Mouse (Mus musculus) frontal cortex, postnatal 10 days (tissue): ENCODE measurements at regions not wholly inside any gene's neighbourhood (a gene's known extent, or its start where the extent isn't known, plus 50 kb on each side); places are given as distances from the start of the nearest gene placed in this dataset.
A peak's percentile ranks its signal among the peaks of the same experiment; 100 is the strongest.

Source experiments
- DNase-seq, 2 experiments: peaks; one replicate each; pipeline ENCODE4 v3.0.0; 2022; ENCODE audit warnings: low spot score in 2 of 2, mixed read lengths in 1 of 2

DNA sequence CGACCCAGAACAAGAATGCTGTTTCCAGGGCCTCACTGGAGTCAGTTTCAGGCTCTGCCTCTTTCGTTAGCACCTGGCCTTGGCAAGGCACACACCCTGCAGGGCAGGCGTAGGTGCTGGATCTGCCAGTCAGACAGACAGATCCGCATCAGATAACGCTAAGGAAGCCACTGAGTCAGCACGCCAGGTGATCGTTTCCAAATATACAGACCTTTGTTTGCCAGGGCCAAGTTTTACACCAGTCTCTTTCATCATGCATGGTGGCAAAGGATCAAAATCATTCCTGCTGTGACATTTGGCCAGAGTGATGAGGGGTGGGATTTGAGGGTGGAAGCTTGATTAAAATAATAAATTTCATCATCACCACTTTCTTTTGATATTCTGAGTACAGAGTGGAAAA is 411.0 kb downstream of the Ofcc1 start:
- DNase-seq, result no peak

DNA sequence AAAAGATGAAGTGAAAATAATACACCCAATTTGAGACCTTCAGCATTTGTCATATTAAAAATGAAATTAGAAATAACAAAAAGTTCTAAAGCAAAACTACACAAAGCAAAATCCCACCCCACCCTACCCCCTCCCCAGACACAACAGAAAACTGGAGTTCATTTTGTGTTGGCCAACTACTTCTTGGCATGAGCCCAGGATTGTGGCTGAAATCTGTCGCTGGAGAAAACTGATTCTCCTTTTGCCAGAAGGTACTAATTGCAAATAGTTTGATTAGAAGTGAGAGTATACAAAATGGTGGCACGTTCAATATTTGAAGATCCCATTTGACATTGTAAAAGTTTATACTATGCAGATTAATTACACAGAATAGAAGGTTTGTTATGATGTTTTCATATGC is 426.0 kb downstream of the Ofcc1 start:
- DNase-seq, result no peak

DNA sequence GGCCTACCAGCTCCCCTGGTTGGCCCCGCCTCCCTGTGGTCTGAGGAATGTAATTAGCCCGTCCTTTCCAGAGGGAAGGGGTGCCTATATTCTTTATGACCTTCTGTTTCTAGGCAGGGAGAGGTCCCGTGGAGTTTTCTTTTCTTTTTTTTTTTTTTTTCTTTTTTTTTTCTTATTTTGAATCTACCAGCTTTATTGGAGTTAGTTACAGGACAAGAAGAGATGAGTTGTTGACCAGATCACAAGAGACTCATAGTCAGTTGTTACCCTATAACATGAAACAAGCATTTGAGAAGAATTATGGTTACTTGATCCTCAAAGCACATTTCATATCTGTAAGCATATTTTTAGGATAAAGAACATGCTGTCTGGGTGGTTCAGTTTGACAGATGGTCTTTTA is 429.8 kb downstream of the Ofcc1 start:
- DNase-seq, result no peak

DNA sequence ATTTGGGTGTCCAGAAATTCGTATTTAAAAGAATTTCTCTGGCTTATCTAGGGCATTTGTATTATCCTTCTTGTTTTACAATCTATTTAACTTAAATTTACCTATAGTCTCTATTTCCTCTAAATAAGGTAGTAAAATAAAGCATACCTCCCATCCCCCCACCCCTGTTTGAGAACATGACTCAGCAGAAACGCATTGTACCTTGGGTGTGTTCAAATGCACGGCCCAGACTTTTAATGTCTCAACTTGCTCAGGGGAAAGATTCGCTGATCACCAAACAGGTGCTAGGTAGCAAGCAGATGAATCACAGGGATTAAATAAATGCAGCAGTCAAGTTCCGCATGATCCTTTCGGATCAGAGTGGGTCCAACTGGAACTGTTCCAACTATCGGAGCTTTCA is 432.7 kb downstream of the Ofcc1 start:
- no peak for DNase-seq

DNA sequence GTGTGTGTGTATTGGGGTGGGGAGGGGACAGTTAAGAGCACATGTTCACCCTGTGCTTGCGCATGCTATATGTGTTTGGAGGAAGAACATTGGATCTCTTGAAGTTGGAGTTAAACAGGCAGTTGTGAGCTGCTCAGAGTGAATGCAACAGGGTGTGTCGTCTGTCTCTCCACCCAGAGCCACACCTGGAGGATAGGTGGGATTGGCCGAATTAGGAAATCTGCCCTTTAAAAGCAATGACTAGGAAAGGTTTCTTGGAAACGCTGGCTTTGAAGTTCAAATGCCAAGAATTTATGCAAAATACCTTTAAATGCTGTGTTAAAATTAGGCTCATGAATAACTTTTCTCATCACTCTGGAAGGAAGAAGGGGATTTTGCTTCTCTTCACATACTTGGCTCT is 436.9 kb downstream of the Ofcc1 start:
- DNase-seq, result no peak

DNA sequence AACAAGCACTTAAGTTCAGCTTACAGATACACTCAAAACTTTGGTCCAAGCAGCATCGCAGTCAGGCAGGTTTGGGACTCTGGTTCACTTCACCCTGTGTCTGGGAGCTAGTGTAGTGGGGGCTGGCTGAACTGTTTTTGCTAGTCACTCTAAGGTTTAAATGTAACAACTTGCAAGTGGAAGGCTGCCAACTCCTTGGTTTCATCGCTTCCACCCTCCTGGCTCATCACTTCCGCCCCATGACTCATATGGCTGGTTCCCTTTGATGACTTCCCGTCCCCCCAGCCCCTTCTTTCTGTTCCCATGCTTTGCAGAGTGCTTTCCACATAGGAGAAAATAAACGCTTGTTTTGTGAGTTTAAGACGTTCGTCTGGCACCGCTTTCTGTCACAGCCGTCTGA is 438.1 kb downstream of the Ofcc1 start:
- peak in 1 of 2 experiments; percentile 11 for DNase-seq

DNA sequence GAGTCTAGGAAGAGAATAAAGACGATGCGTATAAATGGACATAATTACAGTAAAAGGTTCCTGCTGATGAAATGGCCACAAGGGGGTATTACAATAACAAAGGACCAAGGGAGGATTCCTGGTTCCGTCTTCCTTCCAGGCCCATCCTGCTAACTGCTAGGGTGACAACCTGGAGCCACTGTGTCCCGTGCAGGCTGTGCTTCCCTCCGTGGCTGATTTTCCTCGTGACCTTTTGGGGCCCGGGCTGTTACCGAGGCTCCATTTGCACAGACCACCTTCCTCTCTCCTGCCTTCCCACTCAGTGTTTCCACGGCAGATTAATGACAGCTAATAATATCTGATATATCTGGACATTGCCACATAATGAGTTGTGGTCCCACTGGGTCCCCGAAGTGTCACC is 453.5 kb downstream of the Ofcc1 start:
- DNase-seq, result no peak

DNA sequence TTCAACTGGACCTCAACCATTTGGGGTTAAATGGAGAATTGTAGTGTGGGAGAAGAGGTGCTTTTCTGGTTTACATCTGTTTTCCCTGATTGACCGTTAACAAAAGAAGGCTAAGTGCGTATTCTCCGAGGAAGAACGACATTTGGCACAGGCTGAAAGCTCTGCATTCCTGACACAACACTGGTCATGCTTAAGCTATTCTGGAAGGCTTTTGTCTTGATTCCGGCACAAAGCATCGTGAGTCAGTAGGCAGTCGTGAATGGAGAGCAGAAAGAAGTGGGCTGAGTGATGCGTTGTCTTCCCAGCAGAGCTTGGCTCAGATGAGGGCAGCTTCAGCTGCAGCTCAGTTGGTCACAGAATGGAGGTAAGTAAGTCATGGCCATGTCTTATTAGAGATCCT is 457.0 kb downstream of the Ofcc1 start:
- peak in 1 of 2 experiments; percentile 7 for DNase-seq

DNA sequence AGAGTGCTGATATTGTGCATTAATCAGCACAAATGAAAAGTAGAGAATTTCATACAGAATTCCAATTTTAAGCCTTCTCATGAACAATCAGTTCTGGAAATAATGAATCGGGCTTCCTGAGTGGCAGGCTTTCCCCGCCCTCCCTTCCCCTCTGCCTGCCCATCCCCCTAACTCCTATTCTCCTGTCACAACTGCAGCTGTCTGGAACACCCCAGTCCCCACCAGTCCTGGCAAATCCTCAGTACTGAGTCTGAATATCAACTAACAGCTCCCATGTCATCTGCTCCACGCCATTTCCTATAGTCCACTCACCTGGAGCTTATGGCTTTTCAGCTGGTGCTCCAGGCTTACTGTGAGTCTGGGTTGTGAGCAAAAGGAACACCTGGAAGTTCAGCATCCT is 457.9 kb downstream of the Ofcc1 start:
- DNase-seq, result no peak

DNA sequence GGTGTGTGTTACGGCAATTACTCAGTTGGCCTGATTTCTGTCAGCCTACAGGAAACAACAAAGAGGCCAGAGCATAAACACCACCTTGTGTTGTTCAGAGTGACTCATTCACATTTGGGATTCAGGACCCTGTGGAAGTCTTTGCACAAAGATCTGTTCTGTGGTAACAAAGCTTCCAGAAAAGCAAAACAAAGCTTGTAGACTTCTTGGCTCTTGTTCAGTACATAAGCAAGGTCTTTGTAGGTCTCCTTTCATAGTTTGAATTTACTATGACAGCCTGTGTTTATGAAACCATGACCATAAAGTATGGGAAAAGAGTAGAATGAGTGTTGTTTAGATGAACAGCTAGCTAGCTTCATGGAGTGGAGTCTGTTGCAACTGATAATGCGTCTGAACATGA is 461.9 kb downstream of the Ofcc1 start:
- no peak for DNase-seq

DNA sequence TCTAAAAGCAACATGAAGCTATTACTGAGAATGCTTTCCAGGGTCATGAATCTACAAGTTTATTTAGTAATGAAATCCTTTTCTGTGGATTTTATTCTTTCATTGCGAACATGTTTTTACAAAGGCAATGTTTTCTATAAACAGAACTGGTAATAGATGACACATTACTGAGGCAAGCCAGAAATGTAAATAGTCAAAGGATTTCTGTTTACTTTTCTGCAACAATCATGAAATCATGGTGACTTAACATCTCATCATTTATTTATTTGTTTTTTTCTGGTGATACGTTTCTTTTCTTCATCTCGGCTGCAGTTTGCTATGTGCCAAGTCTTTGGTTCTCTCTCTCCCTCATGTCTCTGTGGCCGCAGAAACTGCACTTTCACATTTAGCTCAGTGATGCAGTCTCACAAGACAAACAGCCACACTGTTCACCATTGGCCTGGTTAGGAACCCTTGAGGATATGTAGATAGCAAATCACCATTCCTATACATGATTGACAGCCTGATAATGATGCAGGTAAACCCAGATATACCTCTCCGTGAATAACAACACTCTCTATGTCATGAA is 462.8 kb downstream of the Ofcc1 start:
- no peak for DNase-seq

DNA sequence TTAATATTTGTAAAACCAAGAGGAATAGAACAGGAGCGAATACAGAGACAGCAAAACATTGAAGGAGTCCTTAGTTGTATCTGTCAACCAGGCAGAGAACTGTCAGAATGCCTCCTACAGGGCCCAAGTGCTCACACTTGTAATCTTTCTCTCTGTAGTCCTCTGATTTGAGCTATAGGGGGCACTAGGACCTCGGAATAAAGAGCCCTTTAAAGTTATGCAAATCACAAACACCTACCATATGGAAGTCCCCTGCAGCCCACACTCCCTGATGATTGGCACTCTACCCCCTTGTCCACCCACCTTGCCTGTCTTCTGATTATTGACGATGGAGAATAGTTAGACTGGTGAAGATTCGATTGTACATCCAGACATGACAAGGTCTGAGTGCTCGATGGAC is 467.1 kb downstream of the Ofcc1 start:
- no peak for DNase-seq

DNA sequence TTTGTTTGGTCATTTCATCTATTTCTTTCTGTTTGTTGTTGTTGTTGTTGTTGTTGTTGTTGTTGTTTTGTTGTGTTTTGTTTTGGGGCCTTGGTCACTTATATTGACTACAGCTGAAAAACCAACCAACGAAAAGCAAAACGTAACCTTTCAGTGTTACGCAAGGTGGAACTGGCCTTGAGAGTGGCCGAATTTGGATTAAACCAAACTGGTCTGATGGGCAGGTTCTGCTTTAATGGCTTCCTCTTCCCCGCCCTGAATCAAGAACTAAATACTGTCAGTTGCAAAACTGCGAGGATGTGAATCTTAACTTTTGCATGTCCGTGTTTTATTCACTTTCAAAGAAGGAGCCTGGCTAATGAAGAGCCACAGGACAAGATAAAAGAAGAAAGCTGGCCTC is 480.2 kb downstream of the Ofcc1 start:
- no peak for DNase-seq

DNA sequence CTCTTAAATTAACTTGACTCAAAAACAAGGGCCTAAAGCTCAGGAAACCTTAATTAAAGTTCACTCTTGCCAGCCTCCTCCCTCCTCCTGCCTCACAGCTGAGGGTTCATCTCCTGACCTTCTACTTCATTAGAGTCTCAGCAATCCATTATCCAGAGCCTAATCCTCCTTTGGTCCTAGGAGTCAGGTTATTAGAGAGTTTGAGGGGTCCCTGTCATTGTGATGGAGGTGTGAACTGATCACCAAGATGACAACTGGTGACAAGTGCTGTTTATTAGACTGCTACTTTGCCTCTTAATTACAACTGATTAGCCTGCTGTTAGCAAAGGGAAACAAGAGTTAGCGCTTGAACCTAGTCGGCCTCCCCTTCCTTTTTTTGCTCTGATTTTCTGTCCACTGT is 481.1 kb downstream of the Ofcc1 start:
- no peak for DNase-seq

DNA sequence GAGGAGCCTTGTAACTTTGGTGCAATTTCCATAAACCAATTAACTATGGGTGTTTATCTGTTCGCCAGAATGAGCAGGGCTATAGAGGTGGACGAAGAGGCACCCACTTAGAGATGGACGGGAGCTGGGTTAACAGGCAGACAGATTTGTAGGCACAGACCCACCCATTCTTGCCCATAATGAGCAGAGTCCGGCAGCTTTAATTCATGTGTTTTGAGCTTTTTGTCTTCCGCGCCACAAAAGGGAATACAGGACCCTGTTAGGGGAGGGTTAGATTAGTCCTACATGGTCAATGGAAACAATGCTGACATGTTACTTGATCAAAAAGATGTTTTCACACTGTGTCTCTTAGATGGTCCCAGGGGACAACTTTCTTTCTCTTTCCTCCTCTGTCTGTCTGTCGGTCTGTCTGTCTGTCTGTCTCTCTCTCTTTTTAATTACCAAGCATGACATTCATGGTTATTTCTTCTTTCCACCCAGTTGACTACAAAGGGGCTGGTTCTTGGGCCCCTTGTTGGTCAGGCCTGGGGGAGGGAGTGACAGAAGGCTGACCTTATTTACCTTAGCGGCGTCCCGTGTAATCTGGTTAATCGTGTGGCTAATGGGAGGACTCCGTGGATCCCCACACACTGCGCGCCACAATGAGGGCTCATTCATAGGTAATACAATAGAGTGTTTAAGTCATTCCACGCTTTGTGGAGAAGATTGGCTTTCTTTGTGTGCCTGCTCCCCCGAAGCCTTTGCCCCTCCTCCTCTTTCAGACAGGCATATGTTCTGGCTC is 483.7 kb downstream of the Ofcc1 start:
- DNase-seq, result no peak

DNA sequence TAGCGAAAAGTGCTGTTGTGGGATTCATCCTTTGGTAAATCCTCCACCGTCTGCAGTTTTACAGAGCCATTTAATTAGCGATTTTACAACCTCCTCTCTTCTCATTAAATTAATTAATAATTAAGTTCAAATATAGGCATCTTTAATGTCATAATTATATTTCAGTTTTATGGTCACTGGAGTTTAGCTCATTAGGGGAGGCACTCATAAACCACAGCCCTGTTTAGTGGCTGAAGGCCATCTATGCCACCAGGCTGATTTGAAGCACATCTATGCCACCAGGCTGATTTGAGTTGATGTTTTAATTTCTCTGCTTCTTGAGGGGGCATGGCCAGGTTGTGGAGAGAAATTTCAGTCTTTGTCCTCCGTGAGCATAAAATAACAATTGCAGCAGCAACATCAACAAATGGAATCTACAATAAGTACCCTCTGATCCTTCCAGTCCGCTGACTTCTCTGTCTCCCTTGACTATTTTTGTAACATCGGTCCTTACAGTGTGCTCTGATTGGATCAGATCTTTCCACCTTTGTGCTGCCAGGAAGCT is 508.9 kb downstream of the Ofcc1 start:
- no peak for DNase-seq

DNA sequence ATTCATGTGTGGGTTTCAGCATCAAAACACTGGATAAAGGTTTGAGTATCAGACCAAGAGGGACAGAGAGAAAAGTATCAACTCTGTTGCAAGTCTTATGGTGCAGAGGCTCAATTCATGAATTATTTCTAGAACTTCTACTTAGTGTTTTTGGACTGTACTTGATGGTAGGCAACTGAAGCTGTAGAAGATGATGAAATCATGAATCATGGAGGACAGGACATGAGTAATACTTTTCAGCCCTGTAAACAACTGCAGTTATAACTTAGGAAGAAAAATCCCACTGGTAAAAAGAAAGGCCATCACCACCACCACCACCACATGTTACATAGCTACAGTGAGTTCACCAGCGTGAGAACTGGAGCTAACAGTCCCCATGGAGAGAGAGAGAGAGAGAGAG is 511.9 kb downstream of the Ofcc1 start:
- no peak for DNase-seq

DNA sequence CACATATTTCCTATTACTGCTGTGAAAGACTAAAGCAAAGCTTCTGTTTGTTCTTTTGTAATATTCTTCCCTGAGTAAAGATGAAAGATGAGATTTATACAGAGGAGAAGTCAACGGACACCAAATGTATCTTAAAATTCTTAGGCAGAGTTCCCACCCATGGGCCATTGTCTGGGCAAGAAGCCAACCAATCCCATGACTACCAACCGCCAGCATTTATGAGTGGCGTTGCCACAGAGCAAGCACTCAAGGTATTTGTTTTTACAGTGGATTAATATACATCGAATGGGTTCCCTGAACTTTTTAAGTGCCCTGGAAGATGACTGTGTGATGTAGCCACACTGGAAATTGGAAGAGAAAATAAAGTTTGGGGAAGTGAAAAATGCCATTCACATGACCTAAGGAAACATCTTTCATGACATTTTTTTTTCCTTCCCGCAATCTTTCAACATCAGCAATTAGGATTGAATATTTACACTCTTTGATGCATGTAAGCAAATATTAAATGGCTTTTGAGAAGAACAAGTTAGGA is 525.1 kb downstream of the Ofcc1 start:
- no peak for DNase-seq

DNA sequence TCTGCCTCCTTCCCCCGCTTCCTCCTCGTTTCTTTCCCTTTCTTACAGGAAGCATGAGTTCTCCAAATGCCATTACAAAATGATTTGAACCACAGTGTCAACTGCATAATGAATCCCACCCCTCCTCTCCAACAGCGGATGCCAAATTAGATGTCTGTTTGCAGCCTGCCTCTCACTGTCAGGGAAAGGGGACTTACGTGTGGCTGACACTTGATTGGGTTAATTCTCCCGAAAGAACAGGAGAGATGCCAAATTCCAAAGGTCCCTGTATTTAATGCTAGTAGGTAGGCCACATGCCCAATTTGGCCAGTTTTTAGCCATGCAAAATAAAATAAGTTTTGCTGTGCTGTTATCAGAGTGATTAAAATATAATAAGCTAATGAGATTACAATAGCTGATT is 525.9 kb downstream of the Ofcc1 start:
- no peak for DNase-seq

DNA sequence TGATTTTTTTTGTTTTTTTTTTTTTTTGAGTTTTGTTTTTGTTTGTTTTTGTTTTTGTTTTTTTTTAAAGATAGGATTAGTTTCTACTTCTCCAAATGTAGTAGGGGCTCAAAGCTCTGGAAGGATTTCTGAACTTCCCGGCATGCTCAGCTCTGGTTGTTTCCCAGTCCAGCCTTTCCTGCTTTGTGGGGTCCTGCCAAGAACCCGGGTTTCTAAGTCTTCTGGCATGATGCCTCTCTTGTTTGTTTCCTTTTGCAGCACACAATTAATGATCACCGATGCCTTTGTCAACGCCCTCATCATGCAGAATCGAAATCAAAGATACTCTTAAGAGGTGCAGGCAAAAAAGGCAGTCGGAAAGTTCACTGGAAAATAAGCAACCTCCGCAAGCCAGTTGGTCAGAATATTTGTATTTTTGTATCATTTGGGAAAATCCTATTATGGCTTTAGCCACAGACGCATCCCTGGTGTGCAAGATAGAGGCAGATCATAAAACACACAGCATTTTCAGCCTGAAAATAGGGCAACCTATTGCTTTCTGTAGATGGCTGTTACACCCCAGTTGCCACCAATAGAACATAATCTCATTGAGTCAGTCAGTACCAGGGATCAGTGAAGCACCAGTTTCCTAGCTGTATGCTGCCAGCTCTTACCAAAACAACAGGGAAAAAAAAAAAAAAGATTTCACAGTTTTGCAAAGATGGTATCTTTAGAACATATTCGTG is 526.6 kb downstream of the Ofcc1 start:
- no peak for DNase-seq

DNA sequence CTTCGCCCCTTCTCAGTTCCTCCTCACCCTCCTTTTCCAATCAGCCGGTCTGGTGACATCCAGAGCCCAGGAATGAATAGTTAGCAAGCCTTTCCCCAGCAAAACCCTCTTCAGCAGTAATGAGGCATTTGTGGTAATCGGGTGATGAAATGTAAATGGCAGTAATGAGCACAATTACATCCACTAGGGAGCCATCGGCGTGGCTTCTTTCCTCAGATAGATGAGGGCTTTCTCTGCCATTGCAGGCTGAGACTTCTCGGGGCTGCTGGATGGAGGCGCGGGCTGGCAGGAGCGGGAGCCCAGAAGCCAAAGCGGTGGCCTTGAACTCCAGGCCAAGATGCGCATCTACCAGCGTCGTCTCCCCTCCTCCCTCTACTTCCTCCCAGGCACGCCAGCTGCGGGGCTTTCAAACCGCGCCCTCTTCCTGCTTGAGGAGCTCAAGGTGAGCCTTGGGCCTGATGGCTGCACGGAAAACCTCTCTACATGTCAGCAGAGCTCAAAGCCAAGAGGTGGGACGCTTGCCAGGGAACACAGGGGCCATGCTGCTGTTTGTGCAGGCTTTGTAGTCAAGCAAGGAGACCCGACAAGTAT is 537.2 kb downstream of the Ofcc1 start:
- peak in 1 of 2 experiments; percentile 18 for DNase-seq

DNA sequence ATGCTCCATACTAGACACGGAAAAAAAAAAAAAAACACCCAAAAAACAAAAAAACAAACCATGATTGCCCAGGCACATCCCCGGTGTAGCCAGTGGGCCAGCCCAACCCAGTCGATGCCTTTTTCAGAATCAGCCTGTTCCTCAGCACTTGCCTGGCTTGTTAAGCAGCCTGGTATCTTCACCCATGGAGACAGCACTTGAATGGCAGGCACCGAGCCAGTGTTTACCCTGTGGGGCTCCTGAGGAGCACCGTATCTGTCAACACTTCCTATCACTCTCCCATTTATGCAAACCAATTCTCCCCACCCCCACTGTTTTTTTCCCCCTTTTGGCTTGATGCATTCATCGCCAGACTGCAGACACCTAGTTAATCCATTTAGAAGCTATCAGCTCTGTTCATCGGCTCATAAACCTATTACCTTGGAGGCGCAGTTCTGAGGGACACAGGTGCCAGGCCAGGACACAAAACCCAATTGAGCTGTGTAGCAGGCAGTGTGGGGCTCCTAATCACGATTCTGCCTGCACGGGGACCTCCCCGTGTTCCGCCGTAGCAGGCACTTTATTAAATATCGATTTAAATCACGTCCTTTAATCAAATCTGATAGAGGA is 537.8 kb downstream of the Ofcc1 start:
- DNase-seq, result peak; percentile 12 to 15
